Mouse (Mus musculus) regulatory T cell (primary cell): Measurements from ENCODE around the gene Nol3.

Experiments used
- in situ Hi-C: fragments of 300-600 bp; cut with MboI, MseI; formaldehyde crosslinking; loops from one replicate; pipeline ENCODE4 v1.15.1; 2025; ENCODE audit warnings: high pct_unique_total_duplicates

Nol3 gene

DNA sequence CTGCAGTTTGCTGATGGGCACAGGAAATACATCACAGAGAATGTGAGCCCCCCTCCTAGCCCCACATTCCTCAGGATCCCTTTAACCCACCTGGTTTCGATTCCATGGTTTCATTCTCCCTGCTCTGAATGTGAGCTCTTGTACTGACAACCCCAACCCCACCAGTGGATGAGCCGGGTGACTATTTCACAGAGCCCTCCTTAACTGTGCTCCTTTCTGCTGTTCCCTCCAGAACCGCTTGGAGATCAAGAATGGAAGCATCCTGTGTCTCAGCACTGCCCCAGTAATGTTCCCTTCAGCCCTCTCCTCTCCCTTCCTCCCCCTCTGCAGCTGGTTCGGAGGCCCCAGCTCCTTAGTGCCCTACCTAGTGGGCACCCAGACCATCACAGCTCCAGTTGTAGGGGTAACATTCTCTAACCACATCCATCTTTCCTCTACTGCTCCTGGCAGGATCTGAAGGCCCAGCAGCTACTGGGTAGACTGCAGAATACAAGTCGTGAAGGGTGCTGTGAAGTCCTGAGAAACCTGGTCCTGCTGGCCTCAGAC is 30.3 kb downstream of the Nol3 start:
- in situ Hi-C loops, result no loop called here

DNA sequence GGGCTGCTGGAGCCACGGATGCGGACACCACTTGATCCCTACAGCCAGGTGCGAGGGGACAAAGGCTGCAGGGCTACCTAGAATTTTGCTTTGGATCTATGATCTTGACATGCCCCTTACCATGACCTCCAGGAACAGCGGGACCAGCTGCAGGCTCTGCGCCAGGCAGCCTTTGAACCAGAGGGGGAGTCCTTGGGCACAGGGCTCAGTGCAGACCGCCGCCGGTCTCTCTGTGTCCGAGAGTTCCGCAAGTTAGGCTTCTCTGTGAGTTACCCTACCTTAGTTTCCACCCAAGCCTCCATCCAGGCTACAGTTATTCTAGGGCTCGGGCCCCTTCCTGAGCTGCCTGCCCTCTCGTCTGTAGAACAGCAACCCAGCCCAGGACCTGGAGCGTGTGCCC is 31.7 kb downstream of the Nol3 start:
- in situ Hi-C loops, result no loop called here

DNA sequence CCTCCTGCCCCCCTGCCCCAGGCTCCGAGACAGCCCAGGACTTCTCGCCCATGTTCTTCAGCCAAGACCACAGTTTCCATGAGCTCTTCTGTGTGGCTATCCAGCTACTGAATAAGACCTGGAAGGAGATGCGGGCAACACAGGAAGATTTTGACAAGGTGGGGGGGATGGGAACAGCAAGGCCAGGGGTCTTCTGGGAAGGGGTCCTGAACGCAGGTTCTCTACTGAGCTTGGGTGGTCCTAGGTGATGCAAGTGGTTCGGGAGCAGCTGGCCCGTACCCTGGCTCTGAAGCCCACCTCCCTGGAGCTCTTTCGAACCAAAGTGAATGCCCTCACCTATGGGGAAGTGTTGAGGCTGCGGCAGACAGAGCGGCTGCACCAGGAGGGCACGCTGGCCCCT is 32.5 kb downstream of the Nol3 start:
- in situ Hi-C loops, result no loop called here

DNA sequence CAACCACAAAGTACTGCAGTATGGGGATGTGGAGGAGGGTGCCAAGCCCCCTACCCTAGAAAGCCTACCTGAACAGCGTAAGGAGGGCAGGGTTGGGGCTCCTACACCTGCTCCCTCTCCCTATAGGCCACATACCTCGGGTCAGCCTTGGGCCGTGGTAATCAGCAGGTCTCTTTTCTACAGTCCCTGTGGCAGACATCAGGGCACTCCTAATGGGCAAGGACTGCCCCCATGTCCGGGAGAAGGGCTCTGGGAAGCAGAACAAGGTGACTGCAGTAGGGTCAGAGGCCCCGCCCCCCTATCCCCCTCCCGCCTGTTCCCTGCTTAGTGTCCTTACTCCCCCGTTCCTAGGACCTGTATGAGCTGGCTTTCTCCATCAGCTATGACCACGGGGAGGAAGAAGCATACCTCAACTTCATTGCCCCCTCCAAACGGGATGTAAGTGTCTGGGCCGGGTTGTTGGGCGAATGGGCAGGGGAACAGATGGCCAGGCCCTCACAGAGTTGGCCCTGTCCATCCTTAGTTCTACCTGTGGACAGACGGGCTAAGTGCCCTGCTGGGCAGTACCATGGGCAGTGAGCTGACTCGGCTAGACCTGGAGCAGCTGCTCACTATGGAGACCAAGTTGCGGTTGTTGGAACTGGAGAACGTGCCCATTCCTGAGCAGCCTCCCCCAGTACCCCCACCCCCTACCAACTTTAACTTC is 33.4 kb downstream of the Nol3 start:
- in situ Hi-C loops, result no loop called here

DNA sequence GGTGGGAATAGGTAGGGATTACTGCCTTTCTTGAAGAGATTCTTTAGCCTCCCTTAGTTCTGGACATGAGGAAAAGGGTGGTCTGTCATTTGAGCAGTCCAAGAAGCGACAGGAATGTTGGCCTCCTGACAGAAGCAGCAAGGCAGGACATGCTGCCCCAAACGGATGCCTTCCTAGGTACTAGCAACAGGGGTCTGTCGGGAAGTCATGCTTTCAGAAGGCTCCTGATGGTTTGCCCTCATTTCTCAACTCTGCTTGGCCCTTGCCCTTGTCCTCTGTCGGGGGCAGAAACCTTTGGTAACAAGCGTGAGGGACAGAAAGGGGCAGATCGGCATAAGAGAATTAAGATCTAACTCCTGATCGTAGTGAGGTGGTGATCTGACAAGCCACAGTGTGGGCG is 34.2 kb downstream of the Nol3 start:
- in situ Hi-C loops, result loop anchor here (10.0 kb wide), 1 partner anchor 1295 kb away; the partner anchor contains the start of gene Cdh1

DNA sequence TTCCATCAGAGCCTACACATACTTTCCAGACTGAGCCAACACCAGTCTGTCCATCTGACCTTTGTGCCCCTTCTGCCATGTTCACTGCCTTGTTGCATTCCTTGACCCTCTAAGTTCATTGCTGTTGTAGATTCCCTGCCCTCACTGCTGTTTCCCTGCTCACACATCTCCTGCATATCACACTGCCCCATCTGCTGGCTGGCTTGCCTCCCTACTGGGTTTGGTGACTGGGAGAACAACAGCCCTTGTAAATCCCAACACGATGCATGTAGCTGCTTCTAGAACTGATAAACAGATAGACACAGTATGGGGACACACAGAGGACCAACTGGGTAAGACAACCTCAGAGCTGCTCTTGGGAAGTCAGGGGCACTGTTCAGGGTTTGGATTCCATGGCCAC is 35.8 kb downstream of the Nol3 start:
- in situ Hi-C loops, result loop anchor here (10.0 kb wide), 1 partner anchor 1293 kb away; the partner anchor contains the start of gene Cdh1

DNA sequence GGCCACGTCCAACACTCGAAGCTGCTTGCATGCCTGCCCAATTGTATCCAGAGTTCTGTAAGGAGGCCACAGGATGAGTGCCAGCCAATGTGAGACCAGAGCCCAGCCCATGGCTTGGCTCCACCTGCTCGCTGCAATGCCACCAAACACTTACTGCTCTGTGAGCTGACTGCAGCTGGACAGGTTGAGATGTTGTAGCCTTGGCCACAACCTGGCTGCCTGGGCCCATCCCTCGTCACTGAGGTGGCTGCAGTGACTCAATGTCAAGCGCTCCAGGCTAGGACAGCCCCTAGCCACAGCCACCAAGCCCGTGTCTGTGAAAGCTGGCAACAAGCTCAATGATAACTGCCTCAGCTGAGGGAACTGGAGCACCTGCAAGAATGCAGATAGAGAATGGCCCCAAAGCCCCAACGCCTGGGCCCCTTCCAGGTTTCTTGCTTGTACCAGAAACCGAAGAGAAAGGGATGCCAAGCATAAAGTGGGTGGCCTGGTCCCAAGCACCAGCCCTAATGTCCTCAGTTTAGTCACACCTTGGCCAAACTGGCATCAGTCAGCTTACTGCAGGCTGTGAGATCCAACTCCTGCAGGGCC is 37.0 kb downstream of the Nol3 start:
- in situ Hi-C loops, result loop anchor here (10.0 kb wide), 1 partner anchor 1292 kb away; the partner anchor contains the start of gene Cdh1

DNA sequence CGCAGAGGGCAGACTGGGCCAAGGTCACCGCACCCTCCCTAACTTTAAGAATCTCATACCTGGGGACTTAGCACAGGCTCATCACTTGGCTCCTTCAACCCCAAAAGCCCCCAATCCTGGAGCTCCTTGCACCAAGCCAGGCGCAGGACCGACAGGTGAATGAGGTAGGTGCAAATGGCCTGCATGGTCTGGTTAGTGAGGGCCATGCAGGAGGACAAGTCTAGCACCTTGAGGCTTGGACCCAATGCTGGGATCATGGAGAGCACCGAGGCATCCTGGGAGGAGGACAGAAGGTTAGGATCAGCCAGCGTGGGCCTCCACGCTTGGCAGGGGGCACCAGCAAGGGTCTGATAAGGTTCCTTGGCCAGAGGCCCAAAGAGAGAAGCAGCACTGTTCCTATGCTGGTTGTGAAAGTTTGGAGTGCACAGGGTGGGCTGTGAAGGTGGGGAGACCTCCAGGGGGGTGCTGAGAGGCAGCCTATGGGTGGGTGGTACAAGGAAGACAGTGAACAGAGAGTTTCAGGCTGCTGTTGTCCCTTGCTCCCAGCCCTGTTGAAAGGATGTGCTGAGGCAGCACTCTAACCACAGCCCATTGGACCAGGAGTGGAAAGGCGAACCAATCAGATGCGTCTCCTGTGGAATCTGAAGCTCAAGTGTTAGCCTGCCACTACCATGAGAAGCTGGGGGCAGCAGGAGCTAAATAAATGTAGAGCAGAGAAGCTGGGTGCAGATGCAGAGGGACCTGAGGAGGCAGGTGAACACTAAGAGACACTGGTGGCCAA is 37.9 kb downstream of the Nol3 start:
- in situ Hi-C loops, result loop anchor here (10.0 kb wide), 1 partner anchor 1291 kb away; the partner anchor contains the start of gene Cdh1

DNA sequence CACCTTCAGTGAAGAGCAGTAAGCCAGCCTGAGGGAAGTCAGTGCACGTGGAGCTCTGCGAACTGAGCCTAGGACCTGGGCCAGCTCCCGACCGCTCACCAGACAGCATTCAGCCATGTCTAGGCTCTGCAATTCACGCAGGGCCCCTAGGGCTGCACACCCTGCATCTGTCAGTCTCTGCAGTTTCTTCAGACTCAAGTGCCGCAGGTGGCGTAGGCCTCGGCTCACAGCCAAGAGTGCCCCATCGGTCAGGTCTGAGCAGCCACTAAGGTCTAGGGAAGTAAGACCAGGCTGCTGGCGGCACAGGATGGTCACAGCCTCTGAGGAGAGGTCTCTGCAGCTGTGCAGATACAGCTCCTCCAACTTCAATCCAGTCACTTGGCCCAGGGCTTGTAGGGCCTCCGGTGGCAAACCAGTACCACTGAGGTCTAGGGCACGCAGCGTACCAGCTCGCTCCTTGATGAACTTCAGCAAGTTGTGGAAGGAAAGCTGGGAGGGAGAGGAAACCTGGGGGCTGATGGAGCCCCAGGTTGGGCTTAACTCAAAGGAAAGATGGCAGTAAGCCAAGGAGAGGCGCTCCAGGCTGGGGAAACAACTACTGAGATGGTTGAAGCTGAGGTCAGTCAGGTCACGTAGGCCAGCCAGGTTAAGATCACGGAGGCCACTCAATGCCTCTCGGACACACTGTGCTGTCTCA is 39.3 kb downstream of the Nol3 start:
- in situ Hi-C loops, result loop anchor here (10.0 kb wide), 1 partner anchor 1290 kb away; the partner anchor contains the start of gene Cdh1

DNA sequence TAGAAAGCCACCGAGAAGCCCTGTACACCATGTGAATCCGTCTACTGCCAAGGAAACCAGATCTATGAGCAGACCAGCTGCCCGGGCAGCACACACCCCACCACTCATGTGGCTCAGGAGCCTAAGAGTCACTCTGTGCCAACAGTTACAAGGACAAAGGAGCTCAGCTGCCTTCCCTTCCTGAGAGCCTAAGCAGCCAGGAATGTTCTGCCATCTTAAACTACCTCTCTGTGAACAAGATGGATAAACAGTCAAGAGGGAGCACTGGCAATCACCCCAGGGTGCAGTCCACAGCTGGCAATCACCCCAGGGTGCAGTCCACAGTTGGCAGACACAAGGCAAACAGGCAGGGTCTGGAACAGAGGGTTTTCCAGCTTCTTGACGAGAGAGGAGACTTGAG is 42.0 kb downstream of the Nol3 start:
- in situ Hi-C loops, result loop anchor here (10.0 kb wide), 1 partner anchor 1287 kb away; the partner anchor contains the start of gene Cdh1

DNA sequence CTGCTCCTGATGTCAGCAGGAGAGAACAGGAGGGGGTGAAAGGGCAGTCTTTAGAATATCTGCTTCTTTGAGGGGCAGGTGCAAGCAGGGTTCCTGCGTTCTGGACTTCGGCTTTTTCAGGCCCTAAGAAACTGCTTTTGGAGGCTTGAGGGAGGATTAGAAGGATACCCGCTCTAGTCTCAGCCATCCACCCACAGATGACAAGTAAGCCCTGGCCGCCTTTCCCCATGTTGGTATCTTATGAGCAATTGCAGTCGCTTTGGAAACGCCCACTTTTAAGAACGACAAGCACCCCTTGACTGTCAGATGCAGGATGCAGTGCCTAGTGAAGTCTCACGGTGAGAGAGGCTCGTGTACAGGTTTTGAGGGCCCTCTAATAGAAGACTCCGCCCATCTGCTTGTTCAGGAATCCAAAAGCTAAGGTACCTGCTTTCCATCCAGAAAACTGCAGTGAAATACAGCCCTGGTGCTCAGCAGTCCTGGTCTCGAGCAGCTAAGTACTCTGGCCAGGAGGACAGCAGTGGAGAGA is 42.8 kb downstream of the Nol3 start:
- in situ Hi-C loops, result loop anchor here (10.0 kb wide), 1 partner anchor 1286 kb away; the partner anchor contains the start of gene Cdh1

DNA sequence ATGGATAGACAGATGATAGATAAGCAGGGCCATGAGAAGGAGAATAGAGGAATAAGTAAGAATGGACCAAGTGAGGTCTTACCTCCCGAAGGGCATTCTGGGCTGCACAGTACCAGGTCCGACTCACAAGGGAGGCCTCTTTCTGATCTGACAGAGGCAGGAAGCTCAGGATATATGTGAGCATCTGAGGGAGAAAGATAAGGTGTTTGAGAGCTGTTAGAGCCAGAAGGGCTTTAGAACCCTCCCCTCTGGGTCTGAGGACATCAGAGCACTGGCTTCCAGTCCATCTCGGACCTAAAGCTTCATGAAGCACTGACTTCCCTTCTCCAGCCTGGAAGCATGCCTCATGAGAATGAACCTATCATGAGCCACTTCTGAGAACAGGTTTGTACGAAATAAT is 47.2 kb downstream of the Nol3 start:
- in situ Hi-C loops, result no loop called here

DNA sequence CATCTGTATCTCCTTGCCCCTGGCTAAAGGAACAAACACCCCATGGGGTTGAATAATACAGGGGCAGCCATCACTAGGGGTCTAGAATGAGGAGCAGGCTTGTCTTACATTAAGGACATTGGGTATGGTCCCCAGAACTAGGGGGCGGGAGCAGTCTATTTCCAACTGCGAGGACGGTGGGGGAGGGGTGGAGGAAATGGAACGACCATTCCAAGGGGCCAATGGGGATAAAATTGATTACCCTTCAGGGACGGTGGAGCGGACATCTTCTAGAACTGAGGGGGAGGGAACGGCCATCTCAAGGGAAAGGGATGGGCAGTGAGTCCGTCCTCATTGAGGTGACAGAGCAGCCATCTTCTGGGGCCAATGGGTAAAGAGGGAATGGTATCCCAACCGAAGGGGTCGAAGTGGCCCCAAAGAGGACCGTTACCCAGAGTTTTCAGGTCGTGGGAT is 49.7 kb downstream of the Nol3 start:
- in situ Hi-C loops, result no loop called here

DNA sequence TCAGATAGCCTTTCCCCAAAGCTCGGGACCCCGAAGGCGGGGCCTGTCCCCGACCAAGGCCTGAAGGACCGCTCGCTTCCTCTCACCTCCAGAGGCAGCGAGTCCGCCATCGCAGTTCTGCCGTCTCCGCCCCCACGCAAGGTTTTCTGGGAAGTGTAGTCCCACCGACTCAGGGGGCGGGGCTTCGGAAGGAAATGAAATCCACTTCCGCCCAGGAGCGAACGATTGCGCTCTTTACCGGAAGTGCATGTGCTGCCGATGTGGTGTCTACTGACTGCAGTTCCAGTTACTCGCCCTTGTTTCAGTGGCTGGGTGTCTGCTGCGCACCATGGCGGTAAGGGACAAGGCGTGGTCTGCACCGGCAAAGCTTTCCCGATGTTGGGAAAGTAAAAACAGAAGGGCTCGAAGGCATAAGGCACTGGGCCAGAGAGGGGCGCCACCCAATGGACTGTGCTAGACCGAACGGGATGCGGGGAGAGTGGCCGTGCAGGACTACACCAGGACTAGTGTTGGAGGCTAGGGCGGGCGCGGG is 50.3 kb downstream of the Nol3 start, which contains the start of the genes Lrrc29 and Tmem208:
Lrrc29 (minus strand) TSS at position 138 of the 532 bp plus-strand sequence.
Tmem208 (plus strand) TSS at position 214 of the 532 bp plus-strand sequence.
- in situ Hi-C loops, result no loop called here

DNA sequence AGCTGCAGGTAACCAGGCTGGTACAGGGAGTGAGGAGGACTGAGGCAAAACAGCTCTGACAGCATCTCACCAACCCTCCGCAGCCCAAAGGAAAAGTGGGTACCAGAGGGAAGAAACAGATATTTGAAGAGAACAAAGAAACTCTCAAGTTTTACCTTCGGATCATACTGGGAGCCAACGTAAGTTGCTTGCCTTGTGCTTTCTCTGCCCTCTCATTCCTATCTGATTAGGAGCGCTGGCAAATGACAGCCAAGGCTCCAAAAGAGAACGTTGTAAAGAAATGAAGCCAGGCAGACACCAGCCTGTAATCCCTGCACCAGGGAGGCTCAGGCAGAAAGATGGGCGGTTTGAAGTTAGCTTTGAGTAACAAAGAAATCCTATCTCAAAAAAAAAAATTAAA is 51.0 kb downstream of the Nol3 start:
- in situ Hi-C loops, result no loop called here

DNA sequence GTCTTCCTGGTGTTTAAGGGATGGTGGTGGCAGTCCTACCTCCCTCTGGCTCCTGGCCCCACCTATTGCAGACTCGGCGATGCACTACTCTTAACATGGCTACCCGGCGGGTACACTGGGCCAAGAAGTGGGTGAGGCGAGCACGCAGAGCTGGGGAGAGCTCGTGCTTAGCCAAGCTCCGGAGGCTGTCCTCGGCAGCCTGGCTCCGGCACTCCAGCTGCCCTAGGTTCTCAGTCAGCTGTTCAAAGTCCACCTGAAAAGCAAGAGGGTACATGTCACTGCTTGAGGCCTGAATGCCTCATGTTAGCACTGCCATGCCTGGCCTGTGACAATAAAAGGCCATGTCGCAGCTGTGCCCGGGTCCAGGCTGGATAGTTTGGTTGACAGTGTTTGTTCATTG is 54.4 kb downstream of the Nol3 start:
- in situ Hi-C loops, result no loop called here

DNA sequence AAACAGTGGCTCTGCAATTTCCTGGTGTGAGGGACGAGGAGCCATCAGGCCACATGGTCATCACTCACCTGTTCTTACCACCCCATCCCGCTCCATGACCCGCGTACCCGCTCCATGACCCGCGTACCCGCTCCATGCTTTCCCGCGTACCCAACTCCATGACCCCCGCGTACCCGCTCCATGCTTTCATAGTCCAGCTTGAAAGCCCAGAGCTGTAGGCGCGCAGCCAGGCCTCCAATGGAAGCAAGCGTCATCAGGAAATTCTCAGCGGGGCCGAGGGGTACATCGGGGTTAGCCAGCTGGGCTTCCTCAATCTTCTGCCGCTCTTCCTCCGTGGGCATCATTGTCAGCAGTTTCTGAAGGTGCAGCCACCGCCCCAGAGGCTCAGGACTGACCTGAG is 55.5 kb downstream of the Nol3 start:
- in situ Hi-C loops, result no loop called here
